Mouse (Mus musculus): Measurements from ENCODE around the gene Lhpp. TPM values are rescaled to one million over a fixed set of nuclear protein-coding genes. Genes with fewer than 3 reads are reported as not detected.
A peak's percentile ranks its signal among the peaks of the same experiment; 100 is the strongest.

Gene Lhpp
- polyA plus RNA-seq, 1 experiment from 2014 or later, result 38.3 TPM

DNA sequence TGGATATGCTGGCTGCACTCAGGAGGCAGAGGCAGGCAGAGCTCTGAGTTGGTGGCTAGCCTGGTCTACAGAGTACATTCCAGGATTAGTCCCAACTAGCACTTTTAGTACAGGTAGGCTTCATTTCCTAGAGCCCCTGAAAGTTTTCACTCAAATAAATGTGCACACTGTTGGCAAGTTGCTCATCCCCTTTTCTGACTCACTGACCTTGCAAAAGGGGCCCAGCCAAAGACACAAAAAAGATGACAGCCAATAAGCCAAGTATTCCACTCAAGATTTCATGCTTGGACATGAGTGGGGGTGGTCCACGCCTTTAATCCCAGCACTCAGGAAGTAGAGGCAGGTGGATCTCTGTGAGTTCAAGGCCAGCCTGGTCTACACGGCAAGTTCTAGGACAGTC is 29.0 kb upstream of the Lhpp start:
- Histone ChIP-seq H3K4me2 (no peak overlapping the region), H3K27me3 (replicated peaks) (no peaks in the 10 kb centered on the region), H3K9me3 (no peaks in the 10 kb centered on the region), H3K27ac (no peak overlapping the region), H3K36me3 (replicated peaks) (no peaks in the 10 kb centered on the region), H3K9ac (no peak overlapping the region), H3K4me1 (peaks cover 3% of the 10 kb centered on the region), H3K4me3 (no peak overlapping the region)
- no peak for ATAC-seq (replicated peaks)
- 98% methylated on average over 2 of the region's 2 CpGs for WGBS

- Histone ChIP-seq H3K9ac (no peak overlapping the region), H3K27ac (no peak overlapping the region), H3K27me3 (replicated peaks) (no peaks in the 10 kb centered on the region), H3K4me3 (no peak overlapping the region), H3K9me3 (no peaks in the 10 kb centered on the region), H3K36me3 (replicated peaks) (no peaks in the 10 kb centered on the region), H3K4me1 (no peaks in the 10 kb centered on the region), H3K4me2 (no peak overlapping the region)
- ATAC-seq (replicated peaks), result no peak
- WGBS, result 63% methylated on average over 3 of the region's 3 CpGs
These were observed 24.5 kb upstream of the Lhpp start for GRCm38 (mm10) chr7:132585695-132586491.

GRCm38 (mm10) chr7:132587167-132587566 is 23.3 kb upstream of the Lhpp start:
- 75% methylated on average over 5 of the region's 5 CpGs for WGBS

GRCm38 (mm10) chr7:132589610-132590009 is 20.8 kb upstream of the Lhpp start:
- Histone ChIP-seq H3K4me3 (no peak overlapping the region), H3K4me1 (no peaks in the 10 kb centered on the region), H3K27ac (no peak overlapping the region), H3K27me3 (replicated peaks) (no peaks in the 10 kb centered on the region), H3K4me2 (no peak overlapping the region), H3K9me3 (no peaks in the 10 kb centered on the region), H3K9ac (no peak overlapping the region), H3K36me3 (replicated peaks) (no peaks in the 10 kb centered on the region)
- WGBS, result 70% methylated on average over 5 of the region's 5 CpGs
- ATAC-seq (replicated peaks), result no peak

More at GRCm38 (mm10) chr7:132587167-132587566, 23.3 kb upstream of the Lhpp start:
- Histone ChIP-seq H3K36me3 (replicated peaks) (no peaks in the 10 kb centered on the region), H3K9me3 (no peaks in the 10 kb centered on the region), H3K9ac (no peak overlapping the region), H3K27ac (no peak overlapping the region), H3K4me2 (no peak overlapping the region), H3K4me3 (no peak overlapping the region), H3K27me3 (replicated peaks) (no peaks in the 10 kb centered on the region), H3K4me1 (no peaks in the 10 kb centered on the region)
- no peak for ATAC-seq (replicated peaks)

DNA sequence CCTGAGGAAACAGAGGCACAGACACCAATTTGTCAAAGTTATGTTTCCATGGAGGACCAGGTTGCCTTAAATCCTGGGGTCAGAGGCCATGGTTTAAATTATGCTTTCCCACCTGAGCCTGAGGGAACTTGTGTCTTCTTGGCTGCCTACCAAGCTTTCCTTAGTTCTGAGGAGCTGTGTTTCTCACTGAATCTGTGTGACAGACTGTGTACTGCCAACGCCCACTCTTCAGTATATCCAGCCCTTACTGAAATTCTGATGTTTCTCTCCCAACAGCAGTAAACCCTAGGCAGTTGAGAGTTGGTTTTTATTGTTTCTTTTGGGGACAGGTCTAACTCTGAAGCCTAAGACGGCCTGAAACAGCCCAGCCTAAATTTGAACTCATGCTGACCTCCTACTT is 16.7 kb upstream of the Lhpp start:
- no peaks in the 10 kb centered on the region for H3K9me3 ChIP-seq
- 79% methylated on average over 2 of the region's 2 CpGs for WGBS
- H3K27ac ChIP-seq, result no peak overlapping the region
- H3K27me3 ChIP-seq (replicated peaks), result peaks cover 38% of the 10 kb centered on the region
- peaks cover 19% of the 10 kb centered on the region for H3K4me1 ChIP-seq
- no peak overlapping the region for H3K9ac ChIP-seq
- no peak for ATAC-seq (replicated peaks)
- no peak overlapping the region for H3K4me3 ChIP-seq
- H3K4me2 ChIP-seq, result no peak overlapping the region
- no peaks in the 10 kb centered on the region for H3K36me3 ChIP-seq (replicated peaks)

DNA sequence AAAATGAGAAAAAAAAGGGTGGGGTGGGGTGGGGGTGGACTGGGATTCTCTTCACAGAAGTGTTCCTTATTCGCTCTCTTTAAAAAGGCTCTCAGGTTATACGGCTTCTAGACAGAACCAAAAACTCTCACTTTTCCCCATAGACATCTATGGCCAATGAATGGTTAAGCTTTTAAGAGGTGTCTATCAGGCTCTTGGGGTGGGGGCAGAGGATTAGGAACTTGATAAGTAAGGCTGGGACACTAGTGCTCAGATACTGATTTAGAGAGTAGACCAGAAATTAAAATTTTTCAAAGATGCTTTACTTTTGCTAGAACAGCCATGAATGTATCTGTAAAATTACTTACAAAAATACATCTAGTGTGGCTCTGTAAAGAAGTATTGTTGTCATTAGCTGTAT is 16.1 kb upstream of the Lhpp start:
- Histone ChIP-seq H3K4me2 (no peak overlapping the region), H3K9me3 (no peaks in the 10 kb centered on the region), H3K27me3 (replicated peaks) (peaks cover 43% of the 10 kb centered on the region), H3K4me3 (no peak overlapping the region), H3K36me3 (replicated peaks) (no peaks in the 10 kb centered on the region), H3K9ac (no peak overlapping the region), H3K4me1 (peaks cover 25% of the 10 kb centered on the region), H3K27ac (no peak overlapping the region)
- WGBS, result 89% methylated on average over 2 of the region's 2 CpGs
- ATAC-seq (replicated peaks), result no peak

GRCm38 (mm10) chr7:132595787-132596186 is 14.7 kb upstream of the Lhpp start:
- no peak for ATAC-seq (replicated peaks)
- no peak overlapping the region for H3K27ac ChIP-seq
- H3K4me2 ChIP-seq, result no peak overlapping the region
- peaks cover 57% of the 10 kb centered on the region for H3K27me3 ChIP-seq (replicated peaks)
- H3K36me3 ChIP-seq (replicated peaks), result no peaks in the 10 kb centered on the region
- H3K9me3 ChIP-seq, result no peaks in the 10 kb centered on the region
- WGBS, result 85% methylated on average over 3 of the region's 3 CpGs
- H3K4me1 ChIP-seq, result peaks cover 36% of the 10 kb centered on the region
- H3K4me3 ChIP-seq, result no peak overlapping the region
- H3K9ac ChIP-seq, result no peak overlapping the region

- Histone ChIP-seq H3K9me3 (no peaks in the 10 kb centered on the region), H3K27ac (no peak overlapping the region), H3K4me1 (peaks cover 39% of the 10 kb centered on the region), H3K9ac (no peak overlapping the region), H3K4me3 (peak overlapping the region; percentile 41), H3K4me2 (peak overlapping the region; percentile 81), H3K36me3 (replicated peaks) (no peaks in the 10 kb centered on the region), H3K27me3 (replicated peaks) (peaks cover 65% of the 10 kb centered on the region)
- 6% methylated on average over 26 of the region's 26 CpGs for WGBS
- no peak; the same call in 1 of the 2 replicates for ATAC-seq (replicated peaks)
These were observed 13.7 kb upstream of the Lhpp start for GRCm38 (mm10) chr7:132596557-132597250.

DNA sequence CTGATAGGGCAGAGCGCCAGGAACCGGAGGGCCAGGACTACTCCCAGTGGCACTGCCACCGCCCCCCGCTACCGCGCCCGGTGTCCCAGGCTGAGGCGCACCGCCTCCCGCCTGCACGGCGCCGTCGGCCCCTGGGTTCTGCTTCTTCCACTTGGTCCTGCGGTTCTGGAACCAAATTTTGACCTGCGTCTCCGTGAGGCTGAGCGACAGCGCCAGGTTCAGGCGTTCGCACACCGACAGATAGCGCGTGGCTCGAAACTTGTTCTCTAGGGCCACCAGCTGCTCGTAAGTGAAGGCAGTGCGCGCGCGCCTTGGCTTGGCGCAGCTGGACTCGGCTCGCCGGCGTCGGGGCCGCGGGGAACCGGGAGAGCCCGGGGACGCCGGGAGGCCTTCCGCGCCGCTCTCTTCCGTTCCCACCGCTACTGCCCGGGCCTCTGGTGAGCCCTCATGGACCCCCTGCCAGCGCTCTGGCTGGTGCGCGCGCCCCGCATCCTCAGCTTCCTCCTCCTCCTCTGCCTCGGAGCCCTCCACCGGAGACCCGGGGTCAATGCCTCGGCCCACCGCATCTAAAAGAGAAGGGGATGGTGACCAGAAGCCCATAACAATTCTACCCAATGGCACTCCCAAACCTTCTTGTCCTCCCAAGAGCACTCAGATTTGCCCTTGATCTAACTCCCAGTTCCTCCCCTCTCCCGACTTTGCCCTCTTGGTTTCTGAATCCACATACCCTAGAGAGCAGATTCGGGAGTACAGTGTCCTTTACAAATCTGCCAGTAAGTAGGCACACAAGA is 13.0 kb upstream of the Lhpp start:
- H3K27me3 ChIP-seq (replicated peaks), result peaks cover 72% of the 10 kb centered on the region
- no peak for ATAC-seq (replicated peaks)
- WGBS, result under 1% methylated on average over 60 of the region's 60 CpGs
- no peaks in the 10 kb centered on the region for H3K36me3 ChIP-seq (replicated peaks)
- H3K4me2 ChIP-seq, result peak overlapping the region; percentile 81
- H3K4me3 ChIP-seq, result peak overlapping the region; percentile 41
- H3K9ac ChIP-seq, result peak overlapping the region; percentile 31
- H3K9me3 ChIP-seq, result no peaks in the 10 kb centered on the region
- H3K27ac ChIP-seq, result no peak overlapping the region
- H3K4me1 ChIP-seq, result peaks cover 39% of the 10 kb centered on the region

- H3K4me3 ChIP-seq, result peak within 1 kb of the TSS; percentile 37
- peaks cover 75% of the 10 kb centered on the region for H3K27me3 ChIP-seq (replicated peaks)
- ATAC-seq (replicated peaks), result no peak
- H3K4me1 ChIP-seq, result peaks cover 39% of the 10 kb centered on the region
- H3K9me3 ChIP-seq, result no peaks in the 10 kb centered on the region
- no peaks in the 10 kb centered on the region for H3K36me3 ChIP-seq (replicated peaks)
- no peak within 1 kb of the TSS for H3K27ac ChIP-seq
- H3K4me2 ChIP-seq, result peak within 1 kb of the TSS; percentile 81
- WGBS, result 0% methylated on average over 49 of the region's 52 CpGs
- H3K9ac ChIP-seq, result no peak within 1 kb of the TSS
These were observed 11.1 kb upstream of the Lhpp start, which contains the start of gene Nkx1-2 for GRCm38 (mm10) chr7:132599071-132599975. Gene Nkx1-2, minus strand, starts transcription at chr7:132599637.

DNA sequence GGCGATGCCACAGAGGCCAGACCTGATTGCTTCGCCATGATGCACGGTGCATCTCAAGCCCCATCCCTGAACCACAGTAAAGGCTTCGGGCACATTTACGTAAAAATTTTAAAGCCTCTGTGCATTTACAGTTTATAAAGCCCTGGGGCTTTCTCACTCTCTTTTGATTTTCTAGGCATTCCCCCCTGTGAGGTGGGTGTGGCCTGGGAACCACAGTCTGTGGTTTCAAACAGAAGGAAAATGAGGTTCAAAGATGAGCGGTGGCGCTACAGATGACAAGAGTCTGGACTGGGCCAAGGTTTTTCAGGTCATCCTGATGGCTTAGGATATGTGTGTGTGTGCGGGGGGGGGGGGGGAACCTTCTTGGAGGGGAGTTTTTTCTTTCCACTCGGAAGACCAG is 10.4 kb upstream of the Lhpp start:
- H3K4me2 ChIP-seq, result peak overlapping the region; percentile 72
- peaks cover 39% of the 10 kb centered on the region for H3K4me1 ChIP-seq
- H3K36me3 ChIP-seq (replicated peaks), result no peaks in the 10 kb centered on the region
- under 1% methylated on average over 9 of the region's 9 CpGs for WGBS
- H3K27me3 ChIP-seq (replicated peaks), result peaks cover 73% of the 10 kb centered on the region
- no peak overlapping the region for H3K9ac ChIP-seq
- peak overlapping the region; percentile 37 for H3K4me3 ChIP-seq
- H3K9me3 ChIP-seq, result no peaks in the 10 kb centered on the region
- no peak for ATAC-seq (replicated peaks)
- no peak overlapping the region for H3K27ac ChIP-seq
